In genomic region chr3:7014345-7014973, GRCm38 (mm10) we compare ENCODE assay signal across 21 mouse cellular contexts.
DNase-seq lines count a peak whose midpoint lies in the region; ATAC-seq and TF ChIP-seq lines count a peak whose summit lies in the region.
"Had no signal": no experiment of that assay in that cellular context is flagged by ENCODE, and none has a peak within 500 bp of the region (broad histone marks: within the 10 kb centered on the region; RNA-seq: fewer than 3 reads in every experiment).

No protein-coding gene starts in this region.

- peak; percentile 14 to 56; a peak in 1 of 4 replicates for TF ChIP-seq EP300 in MEL (IDR thresholded peaks at IDR 0.05; ENCODE audit: low read depth in 1 of 2, low read length in 2 of 2)

- no peaks in the 10 kb centered on the region for H3K9me3 ChIP-seq in hindbrain, embryonic 10.5 days
- H3K9me3 ChIP-seq in hindbrain, embryonic 16.5 days (ENCODE audit: control insufficient read depth, low read length) = no peaks in the 10 kb centered on the region
- no peaks in the 10 kb centered on the region for H3K9me3 ChIP-seq in midbrain, embryonic 12.5 days
- no peaks in the 10 kb centered on the region for H3K9me3 ChIP-seq in midbrain, embryonic 13.5 days
- no peaks in the 10 kb centered on the region for H3K9me3 ChIP-seq in MEL (replicated peaks; ENCODE audit: insufficient read depth, low read length)
- no peaks in the 10 kb centered on the region for H3K9me3 ChIP-seq in forebrain, embryonic 16.5 days (ENCODE audit: control insufficient read depth, low read length)
- H3K9me3 ChIP-seq: embryonic facial prominence, embryonic 12.5 days; heart, embryonic 13.5 days; hindbrain, embryonic 13.5 days had no signal

- H3K4me3 ChIP-seq in hindbrain, embryonic 10.5 days = no peak overlapping the region
- H3K4me3 ChIP-seq in hindbrain, embryonic 16.5 days (ENCODE audit: low read length) = no peak overlapping the region
- no peak overlapping the region for H3K4me3 ChIP-seq in midbrain, embryonic 12.5 days
- no peak overlapping the region for H3K4me3 ChIP-seq in midbrain, embryonic 13.5 days (replicated peaks)
- H3K4me3 ChIP-seq in MEL (ENCODE audit: control insufficient read depth in 1 of 2, insufficient read depth in 1 of 2, low read depth in 2 of 2, low read length in 2 of 2) = peak overlapping the region in 1 of 2 experiments; percentile 59; a peak in 2 of 4 replicates
- H3K4me3 ChIP-seq in forebrain, embryonic 16.5 days (replicated peaks; ENCODE audit: low read length) = no peak overlapping the region
- H3K4me3 ChIP-seq: embryonic facial prominence, embryonic 12.5 days; heart, embryonic 13.5 days; hindbrain, embryonic 13.5 days had no signal

- TF ChIP-seq POLR2A in MEL (IDR thresholded peaks at IDR 0.05; ENCODE audit: control insufficient read depth in 1 of 2, insufficient read depth in 1 of 2, low read depth in 1 of 2, low read length in 2 of 2, poor library complexity in 1 of 2) = no peak

- WGBS in hindbrain, embryonic 10.5 days = 47% methylated on average over 7 of the region's 7 CpGs
- WGBS in hindbrain, embryonic 16.5 days = 27% methylated on average over 7 of the region's 7 CpGs
- WGBS in midbrain, embryonic 12.5 days = 38% methylated on average over 7 of the region's 7 CpGs
- WGBS in midbrain, embryonic 13.5 days = 29% methylated on average over 7 of the region's 7 CpGs
- WGBS in forebrain, embryonic 16.5 days = 23% methylated on average over 7 of the region's 7 CpGs

- no peaks in the 10 kb centered on the region for H3K36me3 ChIP-seq in hindbrain, embryonic 10.5 days
- H3K36me3 ChIP-seq in hindbrain, embryonic 16.5 days (ENCODE audit: control insufficient read depth, insufficient read depth, low read length) = no peaks in the 10 kb centered on the region
- no peaks in the 10 kb centered on the region for H3K36me3 ChIP-seq in midbrain, embryonic 12.5 days
- no peaks in the 10 kb centered on the region for H3K36me3 ChIP-seq in midbrain, embryonic 13.5 days
- H3K36me3 ChIP-seq in MEL (ENCODE audit: control insufficient read depth in 1 of 2, insufficient read depth in 2 of 2, low read length in 2 of 2) = peaks cover 0 to 4% of the 10 kb centered on the region in 2 experiments; a peak in 2 of 4 replicates
- H3K36me3 ChIP-seq in forebrain, embryonic 16.5 days (ENCODE audit: control insufficient read depth, insufficient read depth) = no peaks in the 10 kb centered on the region
- H3K36me3 ChIP-seq: embryonic facial prominence, embryonic 12.5 days; heart, embryonic 13.5 days; hindbrain, embryonic 13.5 days had no signal

- H3K79me2 ChIP-seq in MEL (ENCODE audit: control insufficient read depth, insufficient read depth, low read length, poor library complexity) = no peaks in the 10 kb centered on the region

- no peak for ATAC-seq in hindbrain, embryonic 16.5 days
- ATAC-seq in midbrain, embryonic 12.5 days (ENCODE audit: low FRiP score, low read depth) = peak; percentile 58; the same call in 1 of the 2 replicates
- ATAC-seq in midbrain, embryonic 13.5 days = no peak
- peak; percentile 54; the same call in 1 of the 2 replicates for ATAC-seq in forebrain, embryonic 16.5 days
- ATAC-seq: CD4-positive, CD25-positive, alpha-beta regulatory T cell, adult 4 months; intestine, embryonic 16.5 days had no signal

- no peak overlapping the region for H3K4me2 ChIP-seq in hindbrain, embryonic 16.5 days (ENCODE audit: low read length)
- no peak overlapping the region for H3K4me2 ChIP-seq in midbrain, embryonic 12.5 days (replicated peaks)
- no peak overlapping the region for H3K4me2 ChIP-seq in midbrain, embryonic 13.5 days (replicated peaks)
- H3K4me2 ChIP-seq in forebrain, embryonic 16.5 days (ENCODE audit: low read length) = no peak overlapping the region
- H3K4me2 ChIP-seq: embryonic facial prominence, embryonic 12.5 days; heart, embryonic 13.5 days; hindbrain, embryonic 13.5 days had no signal

- no peaks in the 10 kb centered on the region for H3K27me3 ChIP-seq in hindbrain, embryonic 10.5 days (ENCODE audit: insufficient read depth, poor library complexity, severe bottlenecking)
- H3K27me3 ChIP-seq in hindbrain, embryonic 16.5 days (replicated peaks; ENCODE audit: control insufficient read depth, insufficient read depth, low read length) = no peaks in the 10 kb centered on the region
- no peaks in the 10 kb centered on the region for H3K27me3 ChIP-seq in midbrain, embryonic 12.5 days
- no peaks in the 10 kb centered on the region for H3K27me3 ChIP-seq in midbrain, embryonic 13.5 days
- no peaks in the 10 kb centered on the region for H3K27me3 ChIP-seq in MEL (ENCODE audit: control insufficient read depth in 1 of 2, insufficient read depth in 2 of 2, low read length in 2 of 2)
- no peaks in the 10 kb centered on the region for H3K27me3 ChIP-seq in forebrain, embryonic 16.5 days (replicated peaks; ENCODE audit: control insufficient read depth, insufficient read depth, low read length)
- H3K27me3 ChIP-seq: embryonic facial prominence, embryonic 12.5 days; heart, embryonic 13.5 days; hindbrain, embryonic 13.5 days had no signal

- DNase-seq in hindbrain, embryonic 10.5 days (ENCODE audit: low spot score) = no peak
- DNase-seq in MEL (ENCODE audit: low read depth, low spot score) (peak; percentile 75), adipocyte (ENCODE audit: low spot score) (no peak)
- no peak for DNase-seq in adrenal gland, adult 8-10 months
- DNase-seq: adrenal gland, postnatal 10 days; B cell, adult 2 months; cerebellum, adult 11-12 months; cerebellum, adult 9-10 months; cerebellum, postnatal 25 days; gastrocnemius, postnatal 36 days; heart, adult 11 months; heart, postnatal 36 days had no signal

- no peak for TF ChIP-seq RAD21 in MEL (IDR thresholded peaks at IDR 0.05; ENCODE audit: low read depth, low read length)

- H3K4me1 ChIP-seq in hindbrain, embryonic 10.5 days (replicated peaks) = peaks cover 17% of the 10 kb centered on the region
- no peaks in the 10 kb centered on the region for H3K4me1 ChIP-seq in hindbrain, embryonic 16.5 days (ENCODE audit: control insufficient read depth, insufficient read depth, low read depth, low read length)
- H3K4me1 ChIP-seq in midbrain, embryonic 12.5 days = 0 out of 2 replicates have a peak, but pooled peaks cover 4% of the 10 kb centered on the region
- peaks cover 19% of the 10 kb centered on the region for H3K4me1 ChIP-seq in midbrain, embryonic 13.5 days (replicated peaks)
- H3K4me1 ChIP-seq in MEL (ENCODE audit: control insufficient read depth in 1 of 2, insufficient read depth in 2 of 2, low read length in 2 of 2) = peaks cover 0 to 6% of the 10 kb centered on the region in 2 experiments; a peak in 1 of 4 replicates
- H3K4me1 ChIP-seq in forebrain, embryonic 16.5 days (replicated peaks; ENCODE audit: control insufficient read depth, insufficient read depth, low read length) = no peaks in the 10 kb centered on the region; the same call in 1 of the 2 replicates
- H3K4me1 ChIP-seq: heart, embryonic 13.5 days; hindbrain, embryonic 13.5 days had no signal

- peak overlapping the region; percentile 62 for H3K27ac ChIP-seq in hindbrain, embryonic 10.5 days
- H3K27ac ChIP-seq in hindbrain, embryonic 16.5 days (ENCODE audit: low read depth, low read length) = no peak overlapping the region
- 0 out of 2 replicates have a peak overlapping the region, but pooled peaks have one; percentile 7 for H3K27ac ChIP-seq in midbrain, embryonic 12.5 days (replicated peaks)
- H3K27ac ChIP-seq in midbrain, embryonic 13.5 days = no peak overlapping the region
- no peak overlapping the region; the same call in 1 of the 2 replicates for H3K27ac ChIP-seq in MEL (ENCODE audit: control insufficient read depth, low read depth, low read length)
- no peak overlapping the region for H3K27ac ChIP-seq in forebrain, embryonic 16.5 days (ENCODE audit: low read length)
- H3K27ac ChIP-seq: embryonic facial prominence, embryonic 12.5 days; heart, embryonic 13.5 days; hindbrain, embryonic 13.5 days had no signal

- no peak overlapping the region for H3K9ac ChIP-seq in hindbrain, embryonic 16.5 days (ENCODE audit: low read depth, low read length)
- H3K9ac ChIP-seq in midbrain, embryonic 12.5 days (replicated peaks) = no peak overlapping the region
- no peak overlapping the region for H3K9ac ChIP-seq in midbrain, embryonic 13.5 days (replicated peaks)
- peak overlapping the region; percentile 14; the same call in 1 of the 2 replicates for H3K9ac ChIP-seq in MEL (ENCODE audit: control insufficient read depth, low read depth, low read length, poor library complexity, severe bottlenecking)
- no peak overlapping the region for H3K9ac ChIP-seq in forebrain, embryonic 16.5 days (replicated peaks; ENCODE audit: low read depth, low read length)
- H3K9ac ChIP-seq: embryonic facial prominence, embryonic 12.5 days; heart, embryonic 13.5 days; hindbrain, embryonic 13.5 days had no signal

- no peak for TF ChIP-seq CTCF in MEL (IDR thresholded peaks at IDR 0.05 in 2 of 3, conservative IDR thresholded peaks at IDR 0.05 in 1 of 3; ENCODE audit: control insufficient read depth in 1 of 3, insufficient read depth in 1 of 3, low read depth in 2 of 3, low read length in 3 of 3, poor library complexity in 1 of 3, severe bottlenecking in 1 of 3)

TF ChIP-seq in MEL, 35 proteins besides CTCF, POLR2A, EP300 and RAD21:
- peak; percentile 97 for TF ChIP-seq ZNF384 (IDR thresholded peaks at IDR 0.05; ENCODE audit: low read depth, low read length)
- TF ChIP-seq POLR2AphosphoS5 (IDR thresholded peaks at IDR 0.05; ENCODE audit: borderline replicate concordance, low read depth, low read length) = no peak
- TF ChIP-seq TBP (IDR thresholded peaks at IDR 0.05; ENCODE audit: low read depth, low read length) = 0 out of 2 replicates have a peak, but pooled peaks have one; percentile 29
- no peak for TF ChIP-seq MXI1 (IDR thresholded peaks at IDR 0.05; ENCODE audit: low read depth, low read length)
- TF ChIP-seq ELF1 (IDR thresholded peaks at IDR 0.05; ENCODE audit: low read depth, low read length) = peak; percentile 32; the same call in 1 of the 2 replicates
- no peak for TF ChIP-seq ZKSCAN1 (IDR thresholded peaks at IDR 0.05; ENCODE audit: low read depth, low read length)

Comparison
In these comparisons a context has a peak if more than half of its experiments do, and no peak if none do; other contexts are left out.
1. H3K27ac ChIP-seq: peak in hindbrain, embryonic 10.5 days (single experiment) and midbrain, embryonic 12.5 days (single experiment); none in hindbrain, embryonic 16.5 days (single experiment), midbrain, embryonic 13.5 days (single experiment), MEL (single experiment) and forebrain, embryonic 16.5 days (single experiment).
2. ATAC-seq: peak in midbrain, embryonic 12.5 days (single experiment) and forebrain, embryonic 16.5 days (single experiment); none in hindbrain, embryonic 16.5 days (single experiment) and midbrain, embryonic 13.5 days (single experiment).